Mouse (Mus musculus) thymus, adult 18-20 months (tissue): Measurements from ENCODE around the gene Nfkbia.

ENCODE experiments used
- DNase-seq, 2 experiments: peaks; one replicate each; pipeline ENCODE4 v3.0.0; 2022; ENCODE audit warnings: mixed read lengths in 2 of 2

Nfkbia gene

DNA sequence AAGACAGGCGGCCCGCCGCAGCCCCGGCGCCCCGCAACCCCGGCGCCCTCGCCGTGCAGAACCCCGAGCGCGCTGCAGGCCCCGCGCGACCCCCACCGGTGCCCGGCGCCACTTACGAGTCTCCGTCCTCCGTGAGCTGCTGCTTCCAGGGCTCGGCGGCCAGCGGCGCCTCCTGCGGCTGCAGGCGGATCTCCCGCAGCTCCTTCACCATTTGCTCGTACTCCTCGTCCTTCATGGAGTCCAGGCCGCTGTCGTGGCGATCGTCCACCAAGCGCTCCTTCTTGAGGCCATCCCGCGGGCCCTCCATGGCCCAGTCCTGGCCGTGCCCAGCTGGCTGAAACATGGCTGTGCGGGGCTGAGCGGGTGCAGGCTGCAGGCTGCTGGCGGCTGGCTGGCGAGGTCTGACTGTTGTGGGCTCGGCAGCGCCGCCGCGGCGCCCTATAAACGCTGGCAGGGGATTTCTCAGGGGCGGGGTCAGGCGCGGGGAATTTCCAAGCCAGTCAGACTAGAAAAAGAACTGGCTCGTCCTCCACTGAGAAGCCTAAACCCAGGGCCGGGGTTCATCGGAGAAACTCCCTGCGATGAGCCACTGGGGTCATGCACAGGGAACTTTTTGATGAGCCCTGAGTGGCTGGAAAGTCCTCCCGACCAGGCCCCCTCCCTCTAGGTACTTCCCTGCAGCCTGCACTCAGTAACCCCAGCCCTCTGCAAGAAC lies at the start of gene Nfkbia:
TSS of gene Nfkbia (minus strand) at position 464 of the 715 bp plus-strand sequence.
- DNase-seq = peak; percentile 87 to 91

- DNase-seq = no peak
Observed at GRCm38 (mm10) chr12:55539157-55539556, 46.7 kb upstream of the Nfkbia start.

GRCm38 (mm10) chr12:55538328-55538971 lies 46.0 kb upstream of the Nfkbia start:
- DNase-seq = no peak

DNA sequence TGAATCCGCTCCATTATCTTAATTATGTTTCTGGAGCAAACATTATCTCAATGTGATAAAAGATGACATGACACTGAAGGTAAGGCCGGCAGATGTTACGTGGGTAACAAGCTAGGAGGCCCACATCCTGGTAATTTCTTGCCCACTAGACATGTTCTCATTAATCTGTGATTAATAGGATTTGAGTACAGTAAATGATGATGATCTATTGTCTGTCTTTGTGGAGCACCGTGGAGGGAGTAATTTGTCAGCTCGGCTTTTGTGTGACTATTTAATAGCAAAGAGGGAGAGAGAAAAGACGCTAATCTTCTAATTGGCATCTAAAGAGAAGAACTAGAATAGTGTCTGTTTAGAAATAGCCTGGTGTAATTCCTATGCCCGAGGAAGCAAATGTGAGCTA lies 45.3 kb upstream of the Nfkbia start:
- no peak for DNase-seq

DNA sequence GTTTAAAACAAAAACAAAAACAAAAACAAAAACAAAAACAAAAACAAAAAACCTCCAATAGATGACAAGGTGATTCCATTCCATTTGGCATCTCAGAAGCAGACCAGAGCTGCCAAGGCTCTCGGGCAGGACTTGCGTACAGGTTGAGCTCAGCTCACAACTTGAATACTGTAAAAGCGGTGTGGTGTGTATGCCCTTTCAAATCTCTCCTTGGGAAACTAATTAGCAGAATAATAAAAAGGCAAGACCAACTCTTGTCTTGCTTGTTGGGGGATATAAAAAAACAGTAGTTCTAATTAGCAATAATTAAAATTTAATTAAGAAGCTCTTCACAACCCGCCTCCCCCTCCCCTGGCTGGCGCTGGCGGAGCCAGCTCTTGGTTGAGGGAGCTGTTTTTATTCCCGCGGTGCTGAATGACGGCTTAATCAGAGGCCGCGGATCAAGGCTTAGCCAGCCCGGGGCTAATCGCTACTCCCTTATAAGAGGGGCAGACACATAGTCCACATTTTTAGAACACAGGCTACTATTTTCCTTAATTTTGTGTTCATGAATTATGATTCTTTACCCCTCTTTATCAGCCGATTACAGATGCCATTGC lies 44.2 kb upstream of the Nfkbia start:
- DNase-seq = no peak

DNA sequence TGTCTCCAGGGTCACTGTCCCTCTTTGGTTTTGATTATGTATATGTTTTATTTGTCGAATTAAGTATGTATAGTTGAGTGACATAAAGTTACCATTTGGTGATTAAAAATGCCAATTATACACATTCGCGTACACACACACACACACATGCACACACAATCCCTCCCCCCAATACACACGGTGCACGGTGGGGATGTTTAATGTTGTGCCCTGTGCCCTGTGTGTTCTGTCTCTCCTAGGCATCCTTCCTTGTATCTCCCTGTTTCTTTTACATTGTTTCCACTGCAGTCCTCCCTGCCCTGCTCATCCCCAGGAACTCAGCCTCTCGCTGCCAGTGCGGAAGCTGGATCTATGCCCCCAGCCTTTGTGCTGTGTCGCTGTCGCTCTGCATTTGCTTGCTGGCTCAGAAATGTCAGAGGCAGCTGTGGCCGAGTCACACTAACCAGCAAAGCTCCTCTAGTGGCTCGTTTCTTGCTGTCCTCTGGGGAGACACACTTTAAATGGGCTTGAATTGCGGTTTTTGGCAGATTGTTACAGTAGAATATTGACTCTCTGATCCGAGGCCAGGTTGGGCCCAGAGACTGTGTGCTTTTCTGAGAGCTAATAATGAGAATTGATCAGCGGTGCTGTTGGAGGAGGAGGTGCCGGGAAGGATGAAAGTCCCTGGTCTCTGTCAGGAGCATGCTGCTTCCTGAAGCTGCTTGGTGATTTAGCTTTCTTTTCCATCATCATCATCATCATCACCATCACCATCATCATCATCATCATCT lies 34.7 kb upstream of the Nfkbia start:
- no peak for DNase-seq

DNA sequence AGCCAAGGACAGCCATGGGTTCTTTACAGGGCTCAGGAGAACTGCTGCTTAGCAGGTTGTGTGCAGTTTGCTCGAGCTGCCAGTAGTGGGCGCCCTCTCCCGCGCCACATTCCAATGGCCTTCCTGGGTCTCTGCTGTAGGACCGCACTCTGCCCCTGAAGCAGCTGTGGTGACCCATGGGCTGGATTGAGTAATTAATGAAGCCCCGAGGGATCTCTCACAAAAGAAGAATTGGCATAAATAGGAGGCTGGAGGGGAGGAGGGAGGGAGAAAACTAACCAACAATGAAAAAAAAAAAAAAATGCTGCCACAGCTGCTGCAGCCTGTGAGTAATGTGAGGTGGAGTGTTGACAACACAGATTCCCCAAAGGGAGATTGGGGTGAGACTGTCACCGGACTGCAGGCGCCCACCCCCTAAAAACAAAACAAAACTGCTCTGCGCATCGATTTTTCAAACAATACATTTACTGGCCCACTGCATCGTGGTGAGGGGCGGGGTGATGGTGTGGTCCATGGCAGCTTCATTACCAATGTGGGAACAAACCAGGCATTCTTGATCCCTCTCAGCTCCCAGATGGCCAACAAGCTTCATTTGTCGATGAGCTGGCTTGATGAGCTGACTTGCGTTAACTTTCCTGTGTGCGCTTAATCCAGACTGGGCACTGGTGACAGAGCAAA lies 25.8 kb upstream of the Nfkbia start:
- peak in 1 of 2 experiments; percentile 12 for DNase-seq

GRCm38 (mm10) chr12:55508817-55509216 lies 16.4 kb upstream of the Nfkbia start:
- DNase-seq = no peak

DNA sequence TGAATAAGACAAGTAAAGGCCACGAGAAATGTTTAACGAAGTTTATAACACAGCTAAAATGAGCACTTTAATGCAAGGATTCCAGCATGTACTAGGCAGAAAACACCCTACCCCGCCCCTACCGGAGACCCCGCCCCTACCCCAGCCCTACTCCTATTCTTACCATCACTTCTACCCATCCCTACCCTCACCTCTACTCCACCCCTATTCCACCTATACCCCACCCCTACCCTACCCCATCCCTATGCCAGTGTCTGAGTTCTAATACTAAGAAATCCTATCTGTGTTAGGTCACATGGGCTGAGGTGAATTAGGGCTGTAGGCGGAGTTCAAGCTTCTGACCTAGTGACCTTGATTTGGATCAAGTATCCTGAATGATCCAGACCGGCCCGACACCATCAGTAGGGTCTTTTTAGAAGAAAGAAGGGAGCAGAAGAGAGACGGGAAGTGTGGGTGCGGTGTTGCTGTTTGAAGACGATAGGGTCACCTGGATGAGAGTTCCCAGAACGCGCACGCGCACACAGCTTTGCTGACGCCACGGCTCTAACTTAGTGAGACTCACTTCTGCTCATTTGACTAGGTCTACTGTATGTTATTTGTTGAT lies 15.0 kb upstream of the Nfkbia start:
- no peak for DNase-seq

GRCm38 (mm10) chr12:55506029-55506330 lies 13.5 kb upstream of the Nfkbia start:
- DNase-seq = no peak

DNA sequence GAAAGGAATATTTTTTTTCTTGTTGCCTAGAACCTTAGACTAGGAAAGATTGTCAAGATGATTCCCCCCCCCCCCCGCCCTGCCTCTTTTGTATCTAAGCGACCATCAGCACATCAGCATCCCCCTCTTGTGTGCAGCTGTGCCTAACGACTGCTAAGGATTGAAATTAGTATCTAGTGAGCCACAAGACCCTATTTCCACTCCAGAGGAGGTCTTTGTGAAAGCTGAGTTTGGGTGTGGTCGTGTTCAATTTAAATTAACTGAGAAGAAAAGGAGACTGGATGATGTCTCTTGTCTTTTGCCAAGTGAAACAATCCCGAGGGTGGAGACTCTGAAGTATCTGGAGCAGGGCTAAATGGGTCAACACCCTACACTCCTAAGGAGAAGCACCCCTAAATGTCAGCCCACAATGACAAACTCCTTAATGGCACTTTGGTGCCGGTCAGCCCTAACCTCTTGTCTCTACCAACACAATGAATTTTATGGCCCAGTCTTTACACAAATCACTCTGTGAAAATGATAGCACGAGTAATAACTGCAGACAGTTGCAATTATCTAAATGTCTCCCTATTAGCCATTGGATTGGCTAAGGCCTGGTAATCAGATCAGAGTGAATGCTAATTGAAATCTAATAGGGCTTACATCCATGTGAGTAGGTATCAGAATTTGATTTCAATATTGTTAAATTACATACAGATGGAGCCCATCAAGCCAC lies 13.0 kb upstream of the Nfkbia start:
- DNase-seq = no peak

DNA sequence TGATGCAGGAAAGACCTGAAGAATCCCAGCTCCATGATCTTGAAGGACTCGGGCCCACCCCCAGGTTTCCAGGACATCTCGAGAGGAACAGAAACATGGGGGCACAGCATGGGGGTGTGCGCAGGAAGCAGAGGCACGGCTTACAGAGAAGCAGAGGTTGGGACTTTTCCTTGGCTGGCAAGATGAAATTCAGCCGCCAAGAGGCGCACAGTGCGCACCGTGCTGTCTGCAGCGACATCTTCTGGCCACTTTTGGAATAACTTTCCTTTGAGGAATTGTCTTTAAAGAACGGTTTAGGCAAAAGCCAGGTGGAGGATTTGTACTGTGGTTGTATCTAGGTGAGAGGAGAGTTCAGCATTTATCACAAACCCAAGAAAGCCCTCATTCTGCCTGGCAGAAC lies 6.6 kb upstream of the Nfkbia start:
- DNase-seq = peak; percentile 59 to 66

- no peak for DNase-seq
Observed at GRCm38 (mm10) chr12:55497737-55498136, 5.3 kb upstream of the Nfkbia start.

GRCm38 (mm10) chr12:55495902-55496605 lies 3.6 kb upstream of the Nfkbia start:
- peak in 1 of 2 experiments; percentile 42 for DNase-seq

DNA sequence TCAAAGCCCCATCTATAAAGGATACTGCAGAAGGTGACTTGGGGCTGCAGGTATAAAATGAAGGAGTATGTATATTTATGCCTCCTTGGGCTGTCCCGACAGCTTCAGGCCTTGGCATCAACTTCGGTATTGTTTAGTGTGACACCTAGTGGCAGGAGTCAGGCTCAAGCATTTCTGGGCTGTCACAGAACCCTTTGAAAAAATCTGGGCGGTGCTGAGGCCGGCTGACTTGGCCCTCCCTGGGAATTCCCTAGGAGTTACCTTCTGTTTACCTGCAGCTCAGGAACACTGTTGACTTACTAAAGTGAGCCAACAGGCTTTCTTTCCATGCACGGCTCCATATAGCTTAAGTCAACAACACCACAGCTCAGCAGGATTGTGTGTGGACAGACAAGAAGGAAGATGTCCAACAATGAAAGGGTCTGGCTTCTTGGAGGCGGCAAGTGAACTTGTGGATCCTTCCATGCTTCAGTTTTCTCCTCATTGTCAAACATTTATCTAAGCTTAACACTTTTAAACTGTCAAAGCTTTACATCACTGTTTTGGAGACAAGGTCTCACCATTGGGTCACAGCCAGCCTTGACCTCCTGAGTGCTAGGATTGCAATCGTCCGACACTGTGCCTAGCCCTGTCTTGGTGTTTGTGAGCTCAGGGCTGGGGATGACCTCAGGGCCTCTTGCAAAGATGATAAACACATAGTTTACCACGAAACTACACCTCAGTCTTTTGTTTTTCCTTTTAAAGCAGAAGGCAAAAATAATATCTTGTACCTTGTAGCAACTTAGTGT lies 2.9 kb upstream of the Nfkbia start:
- peak; percentile 47 to 76 for DNase-seq

GRCm38 (mm10) chr12:55493381-55493780 lies 934 bp upstream of the Nfkbia start:
- DNase-seq = no peak

DNA sequence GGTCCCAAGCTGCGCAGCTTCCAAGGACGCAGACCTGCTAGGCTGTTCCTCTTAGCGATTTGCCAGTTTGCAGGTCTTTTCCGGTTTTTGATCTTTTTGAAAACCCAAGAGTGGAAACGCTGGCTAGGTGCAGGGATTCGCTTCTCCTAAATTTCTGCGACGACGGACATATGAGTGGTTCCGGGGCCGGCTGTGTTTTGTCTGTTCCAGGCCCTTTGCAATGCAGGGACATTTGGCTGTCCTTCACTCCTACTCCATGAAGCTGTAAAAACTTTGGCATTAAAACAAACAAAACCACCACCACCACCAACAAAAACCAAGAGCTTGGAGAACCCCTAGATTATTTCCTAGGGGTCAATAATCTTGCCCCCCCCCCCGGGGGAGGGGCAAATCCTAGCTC lies 494 bp upstream of the Nfkbia start:
- DNase-seq = no peak

DNA sequence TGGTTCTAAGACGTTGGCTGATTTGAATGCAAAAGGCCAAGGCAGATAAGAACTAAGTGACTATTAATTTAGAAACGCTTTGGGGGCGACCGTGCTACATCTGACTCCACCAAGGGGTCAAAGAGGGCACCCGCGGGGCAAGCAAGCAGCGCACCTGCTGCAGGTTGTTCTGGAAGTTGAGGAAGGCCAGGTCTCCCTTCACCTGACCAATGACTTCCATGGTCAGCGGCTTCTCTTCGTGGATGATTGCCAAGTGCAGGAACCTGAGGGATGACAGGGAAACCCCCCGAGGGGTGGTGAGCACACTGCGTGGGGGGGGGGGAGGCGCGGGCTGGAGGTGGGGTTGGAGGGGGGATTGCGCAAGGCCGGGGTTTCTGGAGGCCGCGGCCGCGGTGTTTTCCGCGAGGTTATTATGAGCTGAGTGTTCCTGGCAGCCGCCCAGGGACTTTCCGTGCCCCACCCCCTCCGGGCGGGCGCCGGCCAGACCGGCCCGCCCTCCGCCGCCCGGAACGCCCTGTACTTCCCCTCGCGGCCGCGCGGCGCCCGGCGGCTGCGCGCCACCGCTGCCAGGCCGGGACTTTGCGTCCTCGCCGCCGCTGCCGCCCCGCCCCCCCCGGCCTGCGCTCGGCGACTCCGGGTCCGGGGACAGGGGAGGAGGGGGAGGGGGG lies 797 bp downstream of the Nfkbia start:
- DNase-seq = peak; percentile 80 to 82

DNA sequence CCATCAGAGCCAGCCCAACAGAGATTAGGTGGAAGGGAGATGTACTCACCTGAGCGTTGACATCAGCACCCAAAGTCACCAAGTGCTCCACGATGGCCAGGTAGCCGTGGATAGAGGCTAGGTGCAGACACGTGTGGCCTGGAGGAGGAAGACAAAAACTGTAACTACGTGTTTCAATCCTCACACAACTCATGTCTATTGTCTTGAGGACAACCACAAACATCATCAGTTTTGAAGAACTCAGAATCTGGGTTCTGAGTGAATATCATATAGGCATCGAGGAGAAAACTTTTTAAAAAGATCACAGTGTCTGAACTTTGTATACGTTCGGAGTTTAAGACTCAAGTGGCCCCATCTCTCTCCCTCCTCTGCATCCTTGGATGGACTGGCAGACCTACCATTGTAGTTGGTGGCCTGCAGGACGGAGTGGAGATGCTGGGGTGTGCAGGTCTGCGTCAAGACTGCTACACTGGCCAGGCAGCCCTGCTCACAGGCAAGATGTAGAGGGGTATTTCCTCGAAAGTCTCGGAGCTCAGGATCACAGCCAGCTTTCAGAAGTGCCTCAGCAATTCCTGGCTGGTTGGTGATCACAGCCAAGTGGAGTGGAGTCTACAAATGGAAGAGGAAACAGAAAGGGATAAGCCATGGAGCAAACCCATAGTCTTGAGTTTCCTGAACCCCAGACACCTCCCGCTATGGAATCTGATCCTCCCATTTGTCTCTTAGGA lies 1.6 kb downstream of the Nfkbia start:
- DNase-seq = no peak
